Mouse (Mus musculus) lung, embryonic 14.5 days (tissue): ENCODE measurements around the gene Mob3a. TPM values are rescaled to one million over a fixed set of nuclear protein-coding genes. Genes with fewer than 3 reads are reported as not detected.

Source experiments
- ATAC-seq: fragments of 200-750 bp; cut with Nextera tagmentation; 2 replicates; pipeline ENCODE4 v1.8.0; 2017; ENCODE audit warnings: mild to moderate bottlenecking, moderate TSS enrichment, moderate library complexity; ENCODE audit not compliant: insufficient read depth
- DNase-seq: peaks from one replicate; pipeline ENCODE4 v3.0.0-alpha.2; 2015
- H3K27ac ChIP-seq: fragments of 300-500 bp; sonication (generic); 2 replicates; pipeline ENCODE4 v1.5.1; 2014; ENCODE audit warnings: low read depth, mild to moderate bottlenecking, moderate library complexity
- H3K27me3 ChIP-seq: fragments of 300-500 bp; sonication (generic); 2 replicates; pipeline ENCODE4 v1.6.1; 2014; ENCODE audit warnings: low read length, control low read depth; ENCODE audit not compliant: insufficient read depth
- H3K36me3 ChIP-seq: fragments of 300-500 bp; sonication (generic); 2 replicates; pipeline ENCODE4 v1.6.1; 2014; ENCODE audit warnings: control low read depth; ENCODE audit not compliant: insufficient read depth
- H3K4me1 ChIP-seq: fragments of 300-500 bp; sonication (generic); 2 replicates; pipeline ENCODE4 v1.6.1; 2014; ENCODE audit warnings: antibody characterized with exemption, control low read depth; ENCODE audit not compliant: insufficient read depth
- H3K4me2 ChIP-seq: fragments of 300-500 bp; sonication (generic); 2 replicates; pipeline ENCODE4 v1.6.1; 2014; ENCODE audit warnings: mild to moderate bottlenecking
- H3K4me3 ChIP-seq: fragments of 300-500 bp; sonication (generic); 2 replicates; pipeline ENCODE4 v1.5.1; 2014; ENCODE audit warnings: low read depth, low read length
- H3K9ac ChIP-seq: fragments of 300-500 bp; sonication (generic); 2 replicates; pipeline ENCODE4 v1.6.1; 2014
- H3K9me3 ChIP-seq: fragments of 300-500 bp; sonication (generic); 2 replicates; pipeline ENCODE4 v1.6.1; 2016; ENCODE audit warnings: low read depth, low read length, control low read depth
- CTCF ChIP-seq: IDR thresholded peaks from 2 replicates; pipeline ENCODE4 v1.5.1; 2016; ENCODE audit warnings: antibody characterized with exemption, low read depth
- WGBS: fragments of 180-500 bp; shearing (Covaris S2); extraction: QIAGEN DNeasy Blood & Tissue Kit; methylation state at CpG from one replicate; pipeline ENCODE4 v1.1.7; 2014; 5-methylcytosine and 5-hydroxymethylcytosine counted together
- polyA plus RNA-seq: library from polyadenylated mRNA; unstranded; fragments of >200 nt; fragmentation: Nextera tagmentation; extraction: Ambion mirVana; gene quantifications from 2 replicates; pipeline ENCODE4 v1.2.1, GENCODE M21; 2014

The Mob3a gene
- polyA plus RNA-seq, 1 experiment from 2014 or later, result 40.3 TPM

GRCm38 (mm10) chr10:80694159-80694938 lies 7.4 kb downstream of the Mob3a start:
- H3K9me3 ChIP-seq, result no peaks in the 10 kb centered on the region
- H3K27ac ChIP-seq, result no peak overlapping the region
- ATAC-seq (no peak), DNase-seq (no peak)
- WGBS, result 84% methylated on average over 13 of the region's 13 CpGs
- H3K27me3 ChIP-seq, result no peaks in the 10 kb centered on the region
- no peak overlapping the region for H3K4me3 ChIP-seq
- no peak overlapping the region for H3K4me2 ChIP-seq
- no peak for TF ChIP-seq CTCF
- H3K9ac ChIP-seq, result no peak overlapping the region
- H3K36me3 ChIP-seq, result peaks cover 37% of the 10 kb centered on the region
- H3K4me1 ChIP-seq, result peaks cover 10% of the 10 kb centered on the region

DNA sequence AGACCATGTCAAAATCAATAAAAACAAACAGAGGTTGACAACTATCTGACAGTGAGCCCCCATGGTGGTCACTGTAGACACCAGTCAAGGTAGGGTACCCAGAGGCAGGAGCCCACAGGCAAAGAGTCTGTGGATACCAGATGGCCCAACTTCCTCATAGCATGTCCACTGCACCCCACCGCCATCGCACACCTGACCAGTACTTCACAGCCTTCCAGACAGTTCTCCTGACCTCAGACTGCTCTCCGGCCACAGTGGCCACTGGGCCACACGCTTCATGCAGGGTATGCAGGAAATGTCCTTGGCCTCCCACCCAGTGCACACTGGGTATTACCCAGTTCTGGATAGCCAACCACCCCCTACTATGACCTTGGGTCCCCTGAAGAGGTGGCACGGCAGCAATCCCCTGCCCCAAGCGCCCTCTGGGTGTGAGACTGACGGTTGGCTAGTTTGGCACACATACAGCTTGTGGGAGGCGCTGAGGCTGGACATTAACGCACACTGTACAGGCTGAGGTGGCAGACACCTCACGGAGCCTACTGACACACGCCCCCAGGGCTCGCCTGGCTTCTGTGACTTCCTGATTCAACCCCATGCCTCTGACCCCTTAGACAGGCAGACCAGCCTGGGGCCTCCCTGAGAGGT lies 8.3 kb downstream of the Mob3a start:
- Histone ChIP-seq H3K27me3 (no peaks in the 10 kb centered on the region), H3K27ac (no peak overlapping the region), H3K4me1 (peaks cover 10% of the 10 kb centered on the region), H3K4me2 (no peak overlapping the region), H3K9ac (no peak overlapping the region), H3K9me3 (no peaks in the 10 kb centered on the region), H3K4me3 (no peak overlapping the region), H3K36me3 (peaks cover 40% of the 10 kb centered on the region)
- ATAC-seq, result no peak
- no peak for TF ChIP-seq CTCF
- DNase-seq, result no peak
- 81% methylated on average over 12 of the region's 12 CpGs for WGBS

DNA sequence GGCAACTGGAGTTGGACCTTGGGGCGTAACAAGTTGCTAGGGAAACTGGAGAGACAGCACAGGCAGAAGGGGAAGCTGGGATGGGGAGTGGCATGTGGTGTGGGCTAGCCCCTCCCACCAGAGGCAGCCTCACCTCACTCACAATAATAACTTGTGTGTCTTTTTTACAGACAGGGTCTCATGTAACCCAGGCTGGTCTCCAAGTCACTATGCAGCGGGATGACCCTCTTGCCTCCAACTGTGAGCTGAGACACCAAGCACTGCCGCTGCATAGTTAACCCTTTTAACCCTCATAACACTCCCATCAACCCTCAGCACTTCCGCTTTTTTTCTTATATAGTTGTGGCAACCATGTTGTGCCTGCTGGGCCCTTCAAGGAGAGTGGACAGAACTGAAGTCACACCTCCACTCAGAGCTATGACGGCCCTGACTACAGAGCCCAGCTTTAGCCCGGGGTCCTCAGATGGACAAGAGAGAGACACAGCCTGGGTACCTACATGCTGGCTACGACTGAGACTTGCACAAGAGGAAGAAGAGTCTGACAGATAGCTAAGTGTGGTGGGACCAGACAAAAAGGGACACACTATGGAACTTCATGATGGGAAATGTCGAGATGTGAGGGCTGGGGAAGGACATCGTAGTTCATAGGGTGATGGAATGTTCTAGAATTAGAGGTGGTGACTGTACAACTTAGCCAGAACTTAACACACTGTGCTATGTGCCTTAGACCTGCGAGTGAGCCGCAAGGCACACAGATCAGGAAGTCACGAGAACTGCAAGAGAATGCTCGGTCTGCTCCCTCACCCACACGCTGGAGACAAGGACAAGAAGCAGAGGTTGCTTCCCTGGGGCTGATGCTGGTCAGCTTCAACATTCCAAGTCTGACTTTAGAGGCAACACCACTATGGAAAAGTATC lies 9.3 kb downstream of the Mob3a start:
- Histone ChIP-seq H3K9ac (no peak overlapping the region), H3K4me1 (peaks cover 10% of the 10 kb centered on the region), H3K27me3 (no peaks in the 10 kb centered on the region), H3K9me3 (no peaks in the 10 kb centered on the region), H3K36me3 (peaks cover 43% of the 10 kb centered on the region), H3K27ac (no peak overlapping the region), H3K4me3 (no peak overlapping the region), H3K4me2 (no peak overlapping the region)
- ATAC-seq (no peak), DNase-seq (no peak)
- TF ChIP-seq CTCF, result no peak
- 72% methylated on average over 14 of the region's 14 CpGs for WGBS

DNA sequence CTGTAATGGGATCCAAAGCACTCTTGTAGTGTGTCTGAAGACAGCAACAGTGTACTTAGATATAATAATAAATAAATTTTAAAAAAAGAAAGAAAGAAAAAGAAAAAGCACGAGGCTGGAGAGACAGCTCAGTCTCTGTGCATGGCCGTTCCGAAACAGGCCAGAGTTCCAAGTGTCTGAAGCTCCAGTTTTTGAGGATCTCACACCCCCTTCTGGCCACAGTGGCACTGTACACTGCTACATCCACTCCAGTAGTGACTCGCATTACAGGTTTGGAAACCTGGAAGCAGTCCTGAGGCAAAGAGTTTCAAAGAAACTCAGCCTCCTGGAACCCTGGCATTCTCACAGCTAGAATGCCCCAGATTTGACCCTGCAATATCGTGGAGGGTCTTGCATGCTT lies 13.9 kb downstream of the Mob3a start:
- no peak overlapping the region for H3K27ac ChIP-seq
- no peak overlapping the region for H3K4me2 ChIP-seq
- ATAC-seq (peak; percentile 79; the same call in 1 of the 2 replicates), DNase-seq (peak; percentile 89)
- H3K36me3 ChIP-seq, result peaks cover 60% of the 10 kb centered on the region
- H3K9me3 ChIP-seq, result no peaks in the 10 kb centered on the region
- H3K27me3 ChIP-seq, result no peaks in the 10 kb centered on the region
- no peak overlapping the region for H3K4me3 ChIP-seq
- no peaks in the 10 kb centered on the region for H3K4me1 ChIP-seq
- no peak overlapping the region for H3K9ac ChIP-seq
- WGBS, result 35% methylated on average over 5 of the region's 5 CpGs
- peak; percentile 83 for TF ChIP-seq CTCF

GRCm38 (mm10) chr10:80686617-80687016 lies 15.2 kb downstream of the Mob3a start:
- 82% methylated on average over 3 of the region's 3 CpGs for WGBS

GRCm38 (mm10) chr10:80684984-80685383 lies 16.8 kb downstream of the Mob3a start:
- Histone ChIP-seq H3K9ac (no peak overlapping the region), H3K27ac (no peak overlapping the region; the same call in 1 of the 2 replicates), H3K4me3 (no peak overlapping the region), H3K4me2 (no peak overlapping the region), H3K36me3 (peaks cover 48% of the 10 kb centered on the region), H3K27me3 (no peaks in the 10 kb centered on the region), H3K9me3 (no peaks in the 10 kb centered on the region), H3K4me1 (no peaks in the 10 kb centered on the region)
- DNase-seq (no peak), ATAC-seq (no peak)
- no peak for TF ChIP-seq CTCF
- 66% methylated on average over 4 of the region's 4 CpGs for WGBS

More at GRCm38 (mm10) chr10:80686617-80687016, 15.2 kb downstream of the Mob3a start:
- Histone ChIP-seq H3K4me3 (no peak overlapping the region), H3K27ac (no peak overlapping the region), H3K9ac (no peak overlapping the region), H3K27me3 (no peaks in the 10 kb centered on the region), H3K9me3 (no peaks in the 10 kb centered on the region), H3K36me3 (peaks cover 60% of the 10 kb centered on the region), H3K4me1 (no peaks in the 10 kb centered on the region), H3K4me2 (no peak overlapping the region)
- TF ChIP-seq CTCF, result no peak
- DNase-seq, result no peak
- no peak for ATAC-seq
